Mouse (Mus musculus) neural tube, embryonic 12.5 days (tissue): ENCODE measurements at regions not wholly inside any gene's neighbourhood (a gene's known extent, or its start where the extent isn't known, plus 50 kb on each side); places are given as distances from the start of the nearest gene placed in this dataset.

Experiments used
- ATAC-seq: fragments of 200-750 bp; cut with Nextera tagmentation; 2 replicates; pipeline ENCODE4 v1.8.0; 2017; ENCODE audit warnings: low read depth, mild to moderate bottlenecking, moderate TSS enrichment, moderate library complexity; ENCODE audit not compliant: low FRiP score
- H3K27ac ChIP-seq: fragments of 300-500 bp; sonication (generic); 2 replicates; pipeline ENCODE4 v1.5.1; 2016
- H3K27me3 ChIP-seq: fragments of 300-500 bp; sonication (generic); replicated peaks from 2 replicates; pipeline ENCODE4 v1.6.1; 2016; ENCODE audit warnings: mild to moderate bottlenecking
- H3K36me3 ChIP-seq: fragments of 300-500 bp; sonication (generic); 2 replicates; pipeline ENCODE4 v1.6.1; 2016; ENCODE audit warnings: mild to moderate bottlenecking
- H3K4me1 ChIP-seq: fragments of 300-500 bp; sonication (generic); 2 replicates; pipeline ENCODE4 v1.6.1; 2016
- H3K4me2 ChIP-seq: fragments of 300-500 bp; sonication (generic); replicated peaks from 2 replicates; pipeline ENCODE4 v1.6.1; 2016; ENCODE audit warnings: mild to moderate bottlenecking
- H3K4me3 ChIP-seq: fragments of 300-500 bp; sonication (generic); 2 replicates; pipeline ENCODE4 v1.5.1; 2016
- H3K9ac ChIP-seq: fragments of 300-500 bp; sonication (generic); 2 replicates; pipeline ENCODE4 v1.6.1; 2016; ENCODE audit warnings: mild to moderate bottlenecking
- H3K9me3 ChIP-seq: fragments of 300-500 bp; sonication (generic); 2 replicates; pipeline ENCODE4 v1.6.1; 2016; ENCODE audit warnings: mild to moderate bottlenecking
- WGBS: fragments of 180-500 bp; shearing (Covaris S2); methylation state at CpG from one replicate; pipeline ENCODE4 v1.1.7; 2016; 5-methylcytosine and 5-hydroxymethylcytosine counted together

- Histone ChIP-seq H3K27me3 (no peaks in the 10 kb centered on the region), H3K4me1 (peaks cover 13% of the 10 kb centered on the region; the same call in 1 of the 2 replicates), H3K4me3 (no peak overlapping the region), H3K4me2 (no peak overlapping the region), H3K36me3 (no peaks in the 10 kb centered on the region), H3K9me3 (no peaks in the 10 kb centered on the region), H3K9ac (no peak overlapping the region), H3K27ac (no peak overlapping the region)
- no peak for ATAC-seq
- 79% methylated on average over 8 of the region's 8 CpGs for WGBS
Observed at GRCm38 (mm10) chr1:190285049-190285448, 114.5 kb upstream of the Prox1 start.

- Histone ChIP-seq H3K27ac (no peak overlapping the region), H3K4me3 (no peak overlapping the region), H3K4me1 (peaks cover 13% of the 10 kb centered on the region; the same call in 1 of the 2 replicates), H3K9ac (no peak overlapping the region), H3K9me3 (no peaks in the 10 kb centered on the region), H3K4me2 (no peak overlapping the region), H3K27me3 (no peaks in the 10 kb centered on the region), H3K36me3 (no peaks in the 10 kb centered on the region)
- WGBS = 74% methylated on average over 9 of the region's 9 CpGs
- ATAC-seq = no peak
Observed at GRCm38 (mm10) chr1:190284138-190284537, 113.6 kb upstream of the Prox1 start.

GRCm38 (mm10) chr1:190280081-190280858, 109.8 kb upstream of the Prox1 start:
- H3K4me3 ChIP-seq = no peak overlapping the region
- no peak overlapping the region for H3K9ac ChIP-seq
- H3K4me2 ChIP-seq = no peak overlapping the region
- H3K36me3 ChIP-seq = no peaks in the 10 kb centered on the region
- no peaks in the 10 kb centered on the region for H3K4me1 ChIP-seq
- H3K27ac ChIP-seq = no peak overlapping the region
- H3K27me3 ChIP-seq = no peaks in the 10 kb centered on the region
- H3K9me3 ChIP-seq = no peaks in the 10 kb centered on the region
- no peak for ATAC-seq
- 79% methylated on average over 18 of the region's 18 CpGs for WGBS

GRCm38 (mm10) chr1:190274911-190275310, 104.4 kb upstream of the Prox1 start:
- Histone ChIP-seq H3K4me2 (no peak overlapping the region), H3K4me1 (no peaks in the 10 kb centered on the region), H3K27ac (no peak overlapping the region), H3K36me3 (no peaks in the 10 kb centered on the region), H3K27me3 (no peaks in the 10 kb centered on the region), H3K9me3 (no peaks in the 10 kb centered on the region), H3K4me3 (no peak overlapping the region), H3K9ac (no peak overlapping the region)
- no peak for ATAC-seq
- WGBS = 73% methylated on average over 6 of the region's 6 CpGs

GRCm38 (mm10) chr1:190270784-190271385, 100.4 kb upstream of the Prox1 start:
- H3K27me3 ChIP-seq = no peaks in the 10 kb centered on the region
- no peaks in the 10 kb centered on the region for H3K36me3 ChIP-seq
- H3K9ac ChIP-seq = no peak overlapping the region
- ATAC-seq = no peak
- no peak overlapping the region for H3K4me3 ChIP-seq
- H3K4me2 ChIP-seq = no peak overlapping the region
- H3K27ac ChIP-seq = no peak overlapping the region
- H3K9me3 ChIP-seq = no peaks in the 10 kb centered on the region
- 87% methylated on average over 17 of the region's 17 CpGs for WGBS
- H3K4me1 ChIP-seq = no peaks in the 10 kb centered on the region

GRCm38 (mm10) chr1:190269181-190269580, 98.7 kb upstream of the Prox1 start:
- WGBS = 85% methylated on average over 7 of the region's 7 CpGs

GRCm38 (mm10) chr1:190265085-190265780, 94.7 kb upstream of the Prox1 start:
- no peak overlapping the region for H3K9ac ChIP-seq
- 86% methylated on average over 9 of the region's 9 CpGs for WGBS
- no peak overlapping the region for H3K4me2 ChIP-seq
- no peaks in the 10 kb centered on the region for H3K9me3 ChIP-seq
- no peaks in the 10 kb centered on the region for H3K27me3 ChIP-seq
- H3K36me3 ChIP-seq = no peaks in the 10 kb centered on the region
- no peak overlapping the region for H3K4me3 ChIP-seq
- no peak overlapping the region for H3K27ac ChIP-seq
- no peak for ATAC-seq
- H3K4me1 ChIP-seq = 0 out of 2 replicates have a peak, but pooled peaks cover 4% of the 10 kb centered on the region

More at GRCm38 (mm10) chr1:190269181-190269580, 98.7 kb upstream of the Prox1 start:
- no peak for ATAC-seq
- H3K36me3 ChIP-seq = no peaks in the 10 kb centered on the region
- no peaks in the 10 kb centered on the region for H3K9me3 ChIP-seq
- no peak overlapping the region for H3K4me2 ChIP-seq
- no peak overlapping the region for H3K9ac ChIP-seq
- H3K4me3 ChIP-seq = no peak overlapping the region
- no peaks in the 10 kb centered on the region for H3K27me3 ChIP-seq
- H3K4me1 ChIP-seq = 0 out of 2 replicates have a peak, but pooled peaks cover 4% of the 10 kb centered on the region
- H3K27ac ChIP-seq = no peak overlapping the region

GRCm38 (mm10) chr1:190264501-190264900, 94.0 kb upstream of the Prox1 start:
- H3K4me3 ChIP-seq = no peak overlapping the region
- no peak overlapping the region for H3K27ac ChIP-seq
- WGBS = 66% methylated on average over 8 of the region's 8 CpGs
- no peaks in the 10 kb centered on the region for H3K36me3 ChIP-seq
- H3K9ac ChIP-seq = no peak overlapping the region
- H3K4me1 ChIP-seq = 0 out of 2 replicates have a peak, but pooled peaks cover 4% of the 10 kb centered on the region
- H3K27me3 ChIP-seq = no peaks in the 10 kb centered on the region
- no peak for ATAC-seq
- no peak overlapping the region for H3K4me2 ChIP-seq
- no peaks in the 10 kb centered on the region for H3K9me3 ChIP-seq

- H3K4me3 ChIP-seq = no peak overlapping the region
- 0 out of 2 replicates have a peak, but pooled peaks cover 4% of the 10 kb centered on the region for H3K4me1 ChIP-seq
- 35% methylated on average over 7 of the region's 7 CpGs for WGBS
- H3K36me3 ChIP-seq = no peaks in the 10 kb centered on the region
- no peak overlapping the region for H3K4me2 ChIP-seq
- no peak overlapping the region for H3K9ac ChIP-seq
- no peaks in the 10 kb centered on the region for H3K9me3 ChIP-seq
- H3K27me3 ChIP-seq = no peaks in the 10 kb centered on the region
- ATAC-seq = no peak
- H3K27ac ChIP-seq = no peak overlapping the region
Observed at GRCm38 (mm10) chr1:190263620-190264019, 93.1 kb upstream of the Prox1 start.

- Histone ChIP-seq H3K36me3 (no peaks in the 10 kb centered on the region), H3K4me2 (no peak overlapping the region), H3K4me1 (0 out of 2 replicates have a peak, but pooled peaks cover 1% of the 10 kb centered on the region), H3K4me3 (no peak overlapping the region), H3K27ac (no peak overlapping the region), H3K9me3 (no peaks in the 10 kb centered on the region), H3K27me3 (no peaks in the 10 kb centered on the region), H3K9ac (no peak overlapping the region)
- 89% methylated on average over 13 of the region's 13 CpGs for WGBS
- ATAC-seq = no peak
Observed at GRCm38 (mm10) chr1:190259576-190259975, 89.1 kb upstream of the Prox1 start.

GRCm38 (mm10) chr1:190250574-190251246, 80.2 kb upstream of the Prox1 start:
- Histone ChIP-seq H3K4me3 (no peak overlapping the region), H3K9ac (no peak overlapping the region), H3K27ac (no peak overlapping the region), H3K27me3 (no peaks in the 10 kb centered on the region), H3K9me3 (peaks cover 8% of the 10 kb centered on the region), H3K4me2 (no peak overlapping the region), H3K36me3 (no peaks in the 10 kb centered on the region), H3K4me1 (peaks cover 6% of the 10 kb centered on the region; the same call in 1 of the 2 replicates)
- WGBS = 72% methylated on average over 13 of the region's 13 CpGs
- no peak for ATAC-seq

- no peaks in the 10 kb centered on the region for H3K4me1 ChIP-seq
- H3K27me3 ChIP-seq = no peaks in the 10 kb centered on the region
- H3K27ac ChIP-seq = no peak overlapping the region
- no peak for ATAC-seq
- no peak overlapping the region for H3K4me2 ChIP-seq
- WGBS = 91% methylated on average over 7 of the region's 7 CpGs
- H3K9me3 ChIP-seq = no peaks in the 10 kb centered on the region
- no peaks in the 10 kb centered on the region for H3K36me3 ChIP-seq
- H3K9ac ChIP-seq = no peak overlapping the region
- no peak overlapping the region for H3K4me3 ChIP-seq
Observed at GRCm38 (mm10) chr1:190242526-190242925, 72.0 kb upstream of the Prox1 start.
